Mouse (Mus musculus) kidney, adult 11 months (tissue): ENCODE measurements around the gene Treml4.

Experiments used
- DNase-seq: peaks from one replicate; pipeline ENCODE4 v3.0.0; 2022

Treml4 gene

DNA sequence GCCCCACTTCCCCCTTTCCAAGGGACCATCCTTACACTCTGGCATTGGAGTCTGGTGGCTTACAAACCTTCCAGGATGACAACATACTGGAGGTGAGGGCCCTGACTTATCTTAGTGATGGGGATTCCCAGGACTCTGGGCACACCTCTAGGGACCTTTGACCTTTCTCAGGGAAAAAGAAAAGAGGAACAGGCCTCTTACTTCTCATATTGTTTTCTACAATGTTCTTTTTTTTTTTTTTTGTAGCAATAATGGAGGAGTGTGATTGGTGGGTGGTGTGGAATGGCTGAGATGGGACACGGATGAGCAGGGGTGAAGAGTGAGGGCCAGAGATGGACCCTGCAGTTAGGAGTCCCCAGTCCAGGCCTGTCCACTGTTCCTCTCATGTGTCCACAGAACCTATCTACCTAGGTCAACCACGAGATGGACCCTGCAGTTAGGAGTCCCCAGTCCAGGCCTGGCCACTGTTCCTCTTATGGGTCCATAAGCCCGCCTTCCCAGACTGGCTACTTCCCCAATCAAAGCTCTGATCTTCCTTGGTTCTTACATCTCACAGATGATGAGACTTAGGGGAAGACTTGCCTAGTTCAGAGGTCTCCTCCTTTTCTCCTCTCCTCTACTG lies at the start of gene Treml4:
Gene Treml4 (plus strand): TSS at position 555 of the 622 bp plus-strand sequence.
- no peak for DNase-seq

DNA sequence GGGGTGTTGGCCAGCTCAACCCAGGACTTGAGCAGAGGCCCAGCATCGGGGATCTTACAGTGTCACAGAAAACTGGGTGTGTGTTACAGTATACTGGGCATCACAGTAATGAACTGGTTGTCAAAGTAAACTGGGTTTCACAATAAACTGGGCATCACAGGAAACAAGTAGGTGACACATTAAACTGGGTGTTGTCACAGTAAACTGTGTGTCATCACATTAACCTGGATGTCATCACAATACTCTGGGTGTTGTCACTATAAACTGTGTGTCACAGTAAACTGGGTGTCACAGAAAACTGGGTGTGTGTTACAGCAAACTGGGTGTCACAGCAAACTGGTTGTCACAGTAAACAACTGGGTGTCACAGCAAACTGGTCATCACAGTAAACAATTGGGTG lies 48.7 kb upstream of the Treml4 start:
- DNase-seq: no peak

DNA sequence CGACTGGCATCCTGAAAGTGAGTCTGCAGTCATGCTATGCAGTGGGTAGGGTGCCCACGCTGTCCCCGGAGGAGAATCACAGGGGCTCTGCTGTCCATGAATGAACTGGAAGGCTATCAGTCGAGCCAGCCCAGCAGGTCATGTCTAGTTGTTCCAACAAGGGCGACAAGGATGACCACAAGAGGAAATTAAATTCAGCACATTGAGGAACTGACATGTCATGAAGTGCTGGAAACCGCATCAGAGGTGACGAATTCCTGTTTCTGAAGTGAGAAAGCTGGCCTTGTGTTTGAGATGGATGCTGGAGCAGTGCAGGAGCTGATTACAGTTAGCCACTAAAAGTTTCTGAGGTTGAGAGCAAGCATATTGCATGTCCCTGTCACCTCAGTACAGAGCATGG lies 33.4 kb upstream of the Treml4 start:
- DNase-seq: no peak

DNA sequence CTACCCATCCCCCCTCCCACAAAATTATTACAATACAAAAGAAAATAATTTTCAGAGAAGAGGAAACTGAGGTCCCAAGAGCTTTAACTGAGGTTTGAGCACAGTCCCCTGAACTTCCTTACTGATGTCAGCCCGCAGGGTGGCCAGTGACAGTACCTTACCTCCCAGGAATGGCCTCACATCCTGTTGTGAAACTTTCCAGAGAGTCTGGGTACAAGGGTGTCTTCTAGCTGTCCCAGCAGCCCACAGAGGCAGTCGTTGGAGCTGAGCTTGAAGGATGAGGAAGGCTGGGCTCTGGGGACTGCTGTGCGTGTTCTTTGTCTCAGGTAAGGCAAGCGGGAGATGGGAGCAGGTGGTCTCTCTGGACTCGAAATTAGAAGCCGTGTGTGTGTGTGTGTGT lies 31.6 kb upstream of the Treml4 start, which contains the start of gene Trem1:
Gene Trem1 (plus strand): TSS at position 251 of the 400 bp plus-strand sequence.
- DNase-seq: no peak

DNA sequence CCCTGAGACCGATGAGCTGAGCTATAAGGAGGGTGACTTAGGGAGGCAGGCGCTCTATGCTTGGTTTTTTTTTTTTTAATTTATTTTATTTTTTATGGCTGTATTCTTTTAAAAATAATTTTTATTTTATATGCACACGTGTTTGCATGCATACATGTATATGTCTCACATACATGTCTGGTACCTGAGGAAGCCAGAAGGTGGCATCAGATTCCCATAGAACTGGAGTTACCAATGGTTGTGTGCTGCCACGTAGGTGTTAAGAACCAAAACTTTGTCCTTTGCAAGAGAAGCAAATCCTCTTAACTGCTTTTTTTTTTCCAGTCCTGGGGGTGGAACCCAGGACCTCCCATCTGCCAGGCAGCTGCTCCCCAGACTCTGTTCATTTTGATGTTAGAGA lies 30.3 kb upstream of the Treml4 start:
- DNase-seq: no peak

DNA sequence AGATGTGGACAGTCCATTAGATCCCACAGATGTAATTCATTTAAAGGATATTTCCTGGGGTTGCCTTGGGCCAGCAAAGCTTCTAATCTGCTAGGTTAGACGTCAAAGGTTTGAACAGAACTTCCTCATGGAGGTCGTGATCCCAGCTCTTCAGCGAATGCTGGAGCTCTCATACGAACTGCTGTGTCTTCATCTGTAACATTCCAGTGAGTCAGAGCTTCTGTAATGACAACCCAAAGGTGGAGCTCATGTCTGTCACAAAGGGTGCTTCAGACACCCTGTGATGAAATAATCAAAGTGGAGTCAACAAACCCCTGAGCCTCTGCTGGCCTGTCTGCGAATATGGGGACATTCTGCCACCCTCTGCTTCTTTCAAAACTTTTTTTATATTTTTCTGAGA lies 29.5 kb upstream of the Treml4 start:
- no peak for DNase-seq

DNA sequence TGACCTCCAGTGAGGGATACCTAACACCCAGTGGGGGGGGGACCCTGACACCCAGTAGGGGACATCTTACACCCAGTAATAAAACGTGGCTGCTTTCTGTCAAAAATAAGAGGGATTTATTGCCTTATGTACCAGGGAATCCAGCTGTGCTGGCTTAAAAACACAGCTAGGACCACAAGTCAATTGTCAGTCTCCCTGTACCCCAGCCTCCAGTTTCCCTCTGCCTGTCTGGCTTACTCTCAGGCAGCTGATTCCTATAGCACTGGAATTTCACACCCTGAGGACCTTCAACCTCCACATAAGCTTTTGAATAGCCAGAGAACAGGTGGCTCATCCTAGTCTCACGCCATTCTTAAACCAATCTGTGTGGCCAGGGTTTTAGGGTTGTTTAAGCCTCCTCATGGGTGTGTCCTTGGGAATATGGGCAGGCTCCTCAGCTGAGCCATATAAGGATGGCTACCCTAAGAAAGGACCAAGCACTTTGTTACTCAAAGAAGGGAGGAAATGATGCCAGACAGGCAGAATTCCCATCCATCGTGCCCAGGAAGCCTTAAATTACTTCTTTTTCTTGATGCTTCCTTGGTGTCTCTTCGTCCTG lies 28.2 kb upstream of the Treml4 start:
- no peak for DNase-seq

DNA sequence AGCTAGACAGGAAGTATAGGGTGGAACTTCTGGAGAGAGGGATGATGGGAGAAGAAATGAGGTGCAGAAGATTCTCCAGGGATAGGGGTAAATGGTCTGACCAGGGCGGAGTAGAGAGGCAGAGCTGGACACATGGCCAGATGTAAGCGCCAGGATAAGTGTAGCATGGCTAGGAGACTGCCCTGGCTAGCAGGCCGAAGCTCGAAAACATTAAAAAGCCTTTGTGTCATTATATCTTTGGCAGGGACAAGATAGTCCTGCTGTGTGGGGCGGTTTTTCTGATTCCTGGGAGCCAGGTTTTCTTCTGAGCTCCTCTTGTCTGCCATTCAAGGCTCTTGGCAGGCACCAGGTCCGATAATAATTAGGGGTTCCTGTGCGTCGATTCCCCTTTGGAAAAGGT lies 26.5 kb upstream of the Treml4 start:
- no peak for DNase-seq

DNA sequence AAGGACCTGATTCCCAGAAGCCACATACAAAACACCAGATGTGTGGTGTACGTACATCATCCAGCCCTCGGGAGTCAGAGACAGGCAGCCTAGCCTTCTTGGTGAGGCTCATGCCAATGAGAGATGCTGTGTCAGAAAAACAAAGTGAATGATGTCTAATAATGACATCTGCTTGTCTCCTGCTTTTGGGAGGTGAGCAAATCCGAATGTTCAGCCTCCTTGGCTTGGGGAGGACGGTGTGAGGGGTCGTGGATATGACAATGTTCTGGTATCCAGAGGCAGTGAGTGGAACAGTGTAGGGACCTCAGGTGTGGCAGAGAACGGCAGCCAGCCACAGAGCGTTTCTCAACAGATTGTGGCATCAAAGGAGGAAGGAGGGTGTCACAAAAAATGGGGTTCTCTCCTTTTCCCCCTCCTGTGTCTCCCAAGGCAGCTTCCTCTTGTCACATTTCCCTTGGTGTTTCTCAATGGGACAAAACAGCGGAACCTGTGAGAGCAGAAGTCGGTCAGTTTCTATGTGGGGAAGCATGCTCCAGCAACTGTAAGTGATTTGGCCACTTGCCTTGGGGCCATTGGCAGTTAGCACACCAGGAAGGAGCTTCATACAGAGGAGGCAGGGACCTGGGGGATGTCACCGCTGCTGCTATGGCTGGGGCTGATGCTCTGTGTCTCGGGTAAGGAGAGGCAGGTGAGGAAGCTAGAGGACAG lies 16.7 kb upstream of the Treml4 start, which contains the start of gene Trem3:
Gene Trem3 (plus strand): TSS at position 557 of the 708 bp plus-strand sequence.
- no peak for DNase-seq

DNA sequence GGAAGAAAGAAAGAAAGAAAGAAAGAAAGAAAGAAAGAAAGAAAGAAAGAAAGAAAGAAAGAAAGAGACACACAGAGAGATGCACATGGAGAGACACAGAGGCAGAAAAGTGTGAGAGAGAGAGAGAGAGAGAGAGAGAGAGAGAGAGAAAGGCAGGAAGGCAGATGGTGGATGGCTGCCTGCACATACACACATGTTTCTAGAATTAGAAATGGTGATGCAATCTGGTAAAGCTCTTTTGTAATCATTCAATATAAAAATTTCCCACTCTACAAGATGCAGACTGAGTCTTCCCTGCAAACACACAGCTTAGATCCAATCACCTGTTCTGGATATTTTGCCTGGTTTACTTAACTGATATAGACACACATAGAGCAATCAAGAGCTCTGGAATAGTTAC lies 15.1 kb upstream of the Treml4 start:
- DNase-seq: no peak

DNA sequence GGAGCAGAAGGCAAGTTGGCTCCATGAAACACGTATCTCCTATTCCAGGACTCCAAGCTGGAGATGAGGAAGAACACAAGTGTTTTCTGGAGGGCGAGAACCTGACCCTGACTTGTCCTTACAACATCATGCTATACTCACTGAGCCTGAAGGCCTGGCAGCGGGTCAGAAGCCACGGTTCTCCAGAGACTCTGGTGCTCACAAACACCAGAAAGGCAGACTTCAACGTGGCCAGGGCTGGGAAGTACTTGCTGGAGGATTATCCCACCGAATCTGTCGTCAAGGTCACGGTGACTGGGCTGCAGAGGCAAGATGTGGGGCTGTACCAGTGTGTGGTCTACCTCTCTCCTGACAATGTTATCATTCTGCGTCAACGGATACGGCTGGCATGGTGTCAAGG lies 14.6 kb upstream of the Treml4 start:
- no peak for DNase-seq

DNA sequence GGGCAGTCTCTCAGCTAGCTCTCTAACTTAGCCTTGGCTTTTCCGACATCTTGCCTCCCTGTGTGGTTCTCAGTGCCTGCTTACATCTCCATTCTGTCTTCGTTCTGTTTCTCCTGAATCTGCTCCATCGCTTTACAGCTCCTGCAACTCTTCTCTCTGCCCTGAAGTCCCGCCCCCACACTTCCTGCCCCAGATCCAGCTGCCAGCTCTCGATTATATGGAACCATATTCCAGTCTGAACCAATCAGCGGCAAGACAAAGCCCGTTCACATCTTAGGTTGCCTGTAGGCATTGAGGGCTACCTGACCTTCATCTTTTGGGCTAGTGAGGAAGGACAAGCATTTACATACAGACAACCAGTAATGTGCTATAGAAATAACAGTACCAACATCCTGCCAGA lies 13.5 kb upstream of the Treml4 start:
- DNase-seq: no peak

DNA sequence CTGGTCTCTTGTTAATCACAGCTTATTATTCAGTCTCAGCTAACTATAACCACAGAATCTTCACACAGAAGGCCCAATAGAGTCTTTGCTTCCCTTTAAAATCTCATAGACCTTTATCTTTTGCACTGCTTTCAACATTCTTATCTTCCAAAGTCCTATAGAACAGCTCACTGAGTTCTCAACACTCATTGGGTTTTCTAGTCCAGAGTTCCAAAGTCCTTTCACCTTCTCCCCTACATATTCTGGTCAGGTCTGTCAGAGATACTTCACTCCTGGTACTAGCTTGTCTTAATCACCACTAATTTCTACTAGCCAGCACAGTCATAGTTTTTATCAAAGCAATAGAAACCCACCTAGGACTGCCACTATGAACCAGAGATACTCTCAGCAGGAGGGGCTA lies 7.5 kb upstream of the Treml4 start:
- no peak for DNase-seq

DNA sequence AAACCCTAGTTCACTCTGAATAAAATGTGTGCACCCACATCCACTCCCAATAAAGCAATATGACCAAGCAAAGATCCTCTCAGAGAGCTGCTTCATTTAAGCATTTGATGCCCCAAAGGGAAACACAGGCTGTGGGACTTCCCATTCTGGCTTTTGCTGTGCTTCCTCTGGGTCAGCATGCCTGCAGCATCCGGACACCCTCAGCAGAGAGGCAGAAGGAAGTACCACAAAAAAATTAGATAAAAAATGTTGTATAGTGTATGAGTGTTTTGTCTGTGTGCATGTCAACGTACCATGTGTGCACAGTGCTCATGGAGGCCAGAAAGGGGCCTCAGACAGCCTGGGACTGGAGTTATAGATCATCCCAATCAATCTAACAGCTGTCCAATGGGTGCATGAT lies 2.2 kb upstream of the Treml4 start:
- DNase-seq: no peak

DNA sequence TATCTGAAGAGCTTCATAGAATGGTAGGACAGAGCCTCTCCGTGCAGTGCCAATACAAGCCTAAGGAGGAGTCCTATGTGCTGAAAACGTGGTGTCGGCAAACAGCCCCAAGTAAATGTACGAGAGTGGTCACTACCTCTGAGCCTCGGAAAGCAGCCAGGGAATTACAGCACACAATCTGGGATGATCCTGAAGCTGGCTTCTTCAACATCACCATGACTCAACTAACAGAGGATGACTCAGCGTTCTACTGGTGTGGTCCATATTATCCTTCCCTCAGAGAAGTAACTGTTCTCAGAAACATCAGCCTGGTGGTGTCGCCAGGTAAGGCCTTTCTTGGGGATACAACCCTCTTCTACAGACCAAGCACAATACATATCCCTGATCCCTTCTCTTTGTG lies 567 bp downstream of the Treml4 start:
- DNase-seq: no peak

DNA sequence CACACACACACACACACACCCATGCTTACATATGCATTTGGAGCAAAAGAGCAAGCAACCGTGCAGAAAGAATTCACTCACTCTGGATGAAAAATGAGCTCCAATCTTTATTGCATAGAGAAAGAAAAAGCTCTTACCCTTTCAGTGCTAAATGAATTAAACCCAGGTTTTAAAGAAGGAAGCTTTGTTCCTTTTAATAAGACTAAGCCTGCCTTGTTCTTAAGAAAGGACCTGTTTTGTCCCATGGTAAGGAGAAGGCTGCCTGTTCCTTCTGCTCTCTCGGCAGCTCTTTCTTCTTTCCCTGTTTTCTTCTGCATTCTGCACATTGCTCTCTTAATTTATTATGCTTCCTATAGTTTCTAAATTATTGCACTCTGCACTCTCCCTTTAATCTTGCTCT lies 2.0 kb downstream of the Treml4 start:
- no peak for DNase-seq

DNA sequence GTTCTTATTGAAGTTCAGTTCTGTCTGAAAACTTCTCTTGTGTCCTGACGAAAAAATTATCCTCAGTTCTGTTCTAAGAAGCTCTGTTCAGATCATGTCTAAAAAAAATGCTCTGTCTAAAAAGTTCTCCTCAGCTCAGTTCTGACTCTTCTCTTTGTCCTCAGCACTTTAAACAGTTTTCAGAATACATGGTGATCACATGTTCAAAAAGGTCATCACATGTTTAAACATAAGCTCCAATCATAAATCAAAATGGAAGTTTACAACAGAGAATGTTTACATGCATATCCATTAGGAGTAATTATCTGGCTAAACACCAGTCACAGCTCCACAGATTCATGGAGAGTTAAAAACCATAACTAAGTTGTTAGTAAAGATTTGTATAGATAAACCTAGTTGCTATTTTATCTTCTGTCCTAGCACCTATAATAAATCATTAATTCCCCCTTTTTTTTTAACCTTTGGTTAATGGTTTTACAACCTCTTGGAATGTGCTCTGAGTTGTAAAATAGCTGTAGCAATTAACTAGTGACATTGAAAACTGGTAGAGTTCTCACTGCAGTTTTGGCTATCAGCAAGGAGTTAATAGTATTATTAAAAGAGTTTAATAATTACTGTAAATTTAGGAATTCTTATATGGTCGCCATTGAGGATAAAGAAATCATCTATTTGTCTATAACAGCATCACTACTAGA lies 2.7 kb downstream of the Treml4 start:
- no peak for DNase-seq

DNA sequence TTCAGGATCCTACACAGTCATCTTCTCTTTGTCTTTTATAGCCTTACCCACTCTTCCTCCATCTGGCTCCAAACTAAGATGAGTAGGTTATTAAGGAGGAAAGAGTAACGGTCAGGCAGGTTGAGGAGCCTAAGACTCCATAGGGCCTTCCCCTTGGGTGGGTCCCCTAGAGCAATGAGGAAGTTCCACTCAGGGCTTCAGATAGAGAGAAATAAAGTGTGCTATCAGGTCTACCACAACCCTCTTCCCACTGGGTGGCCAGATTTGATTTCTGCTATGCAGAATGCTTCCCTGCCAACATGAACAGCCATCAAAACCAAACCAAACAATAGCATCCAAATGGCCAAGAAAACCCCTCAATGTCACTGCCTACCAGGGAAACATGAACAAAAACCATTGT lies 3.5 kb downstream of the Treml4 start:
- DNase-seq: no peak

DNA sequence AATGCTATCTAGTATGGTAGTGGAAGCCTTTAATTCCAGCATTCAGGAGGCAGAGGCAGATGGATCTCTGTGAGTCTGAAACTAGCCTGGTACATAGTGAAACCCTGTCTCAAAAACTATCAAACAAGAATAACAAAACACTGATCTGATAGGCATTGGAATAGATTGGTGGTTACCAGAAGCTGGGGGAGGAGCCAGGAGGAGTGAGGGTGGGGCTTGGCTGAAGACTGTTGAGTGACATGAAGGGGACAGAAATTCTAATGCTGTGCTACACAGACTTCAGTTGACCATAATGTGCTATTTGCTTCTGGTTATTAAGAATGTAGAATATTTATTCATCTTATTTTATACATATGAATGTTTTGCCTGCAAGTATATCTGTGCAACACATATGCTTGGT lies 4.2 kb downstream of the Treml4 start:
- no peak for DNase-seq

DNA sequence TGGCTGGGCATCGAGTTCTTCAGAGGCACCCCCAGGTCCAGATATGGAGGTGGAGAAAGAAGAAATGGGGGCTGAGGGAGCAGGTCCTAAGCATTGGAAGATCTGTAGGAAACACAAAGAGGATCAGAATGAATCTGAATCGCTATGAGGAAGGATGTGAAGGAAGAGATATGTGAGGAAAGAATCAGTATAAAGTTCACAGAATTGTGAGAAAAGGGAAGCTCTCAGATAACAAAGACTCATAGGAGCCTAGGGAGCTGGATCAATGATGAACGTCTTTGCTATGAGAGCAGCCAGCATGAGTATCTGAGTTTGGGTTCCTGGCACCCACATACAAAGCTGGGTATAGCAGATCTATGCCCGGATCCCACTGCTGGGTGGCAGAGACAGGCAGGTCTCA lies 5.7 kb downstream of the Treml4 start:
- DNase-seq: no peak

DNA sequence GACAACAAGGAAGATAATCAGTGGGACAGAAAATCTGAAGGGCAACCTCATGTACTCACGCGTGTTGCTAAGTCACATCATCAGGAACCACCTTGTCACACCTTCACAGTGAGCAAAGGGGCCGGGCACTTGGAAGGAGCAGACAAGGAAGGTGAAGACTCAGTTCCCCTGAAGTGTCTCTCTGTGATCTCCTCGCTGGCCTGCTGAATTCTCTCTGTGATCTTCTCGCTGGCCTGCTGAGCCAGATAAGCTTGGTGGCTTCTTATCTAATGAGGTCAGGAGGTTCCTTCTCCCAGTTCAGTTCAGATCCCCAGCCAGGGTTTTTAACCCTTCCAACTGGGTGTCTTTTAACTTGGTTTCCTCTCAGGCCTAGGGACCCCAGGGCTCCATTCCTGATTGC lies 8.1 kb downstream of the Treml4 start:
- DNase-seq: no peak

DNA sequence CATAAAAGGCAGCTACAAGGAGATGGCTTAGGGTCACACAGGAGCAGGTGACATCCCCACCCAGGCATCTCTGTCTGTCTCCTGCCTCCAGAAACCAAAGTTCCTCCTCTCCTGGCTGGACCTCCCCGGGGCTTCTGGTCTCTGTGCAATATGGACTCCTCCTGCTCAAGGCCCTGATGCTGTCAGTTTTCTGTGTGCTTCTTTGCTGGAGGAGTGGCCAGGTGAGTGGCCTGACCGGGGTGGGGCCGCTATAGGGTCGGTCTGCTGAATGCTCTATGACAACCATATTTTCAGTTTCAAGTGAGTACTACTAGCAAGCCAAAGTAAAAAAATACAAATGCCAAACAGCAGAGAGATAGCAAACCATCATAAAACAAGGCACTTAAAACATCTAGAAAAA lies 8.5 kb downstream of the Treml4 start:
- DNase-seq: no peak

DNA sequence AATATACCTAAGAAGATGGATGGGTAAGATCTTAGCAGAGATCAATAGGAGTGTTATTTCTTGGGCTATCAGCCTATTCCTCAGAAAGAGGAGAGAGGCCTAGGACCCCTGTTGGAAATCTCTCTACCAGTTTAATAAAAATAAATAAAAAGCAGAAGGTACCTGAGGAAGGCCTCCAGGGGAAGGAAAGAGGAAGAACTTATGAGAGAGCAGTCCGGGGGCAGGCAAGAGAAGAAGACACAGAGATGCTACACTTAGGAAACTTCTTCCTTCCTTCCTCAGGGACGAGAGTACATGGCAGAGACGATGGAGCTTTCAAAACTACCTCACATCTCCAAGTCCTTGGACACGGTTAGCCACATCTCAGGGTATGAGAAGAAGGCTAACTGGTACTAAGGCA lies 10.0 kb downstream of the Treml4 start:
- no peak for DNase-seq

DNA sequence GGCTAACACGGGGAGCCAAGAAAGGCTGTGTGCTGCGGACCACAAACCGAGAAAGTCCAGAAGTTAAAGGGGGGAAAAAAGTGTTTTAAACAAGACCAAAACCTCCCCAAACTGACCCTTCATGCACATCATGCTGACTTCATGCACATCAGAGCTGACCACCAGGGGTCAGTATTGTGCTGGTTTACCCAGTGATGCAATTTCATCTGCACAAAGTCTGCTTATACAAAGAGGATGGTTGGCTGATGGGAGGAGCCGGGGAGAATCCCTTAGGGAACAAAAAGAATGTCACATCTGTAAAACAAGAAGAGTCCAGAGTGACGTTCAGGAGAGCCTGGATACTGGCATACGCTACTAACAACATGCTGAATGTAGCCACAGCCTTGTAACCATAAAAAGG lies 10.8 kb downstream of the Treml4 start:
- DNase-seq: peak; percentile 42
